Mouse (Mus musculus): Measurements from ENCODE around the gene Mzt1. TPM values are rescaled to one million over a fixed set of nuclear protein-coding genes. Genes with fewer than 3 reads are reported as not detected.
"Not testable (repeated sequence)": the region's sequence is repeated elsewhere in the genome, so short reads cannot be mapped to it uniquely, and the experiment has no call there.

The Mzt1 gene
- polyA plus RNA-seq, 1 experiment, result 3.2 TPM

DNA sequence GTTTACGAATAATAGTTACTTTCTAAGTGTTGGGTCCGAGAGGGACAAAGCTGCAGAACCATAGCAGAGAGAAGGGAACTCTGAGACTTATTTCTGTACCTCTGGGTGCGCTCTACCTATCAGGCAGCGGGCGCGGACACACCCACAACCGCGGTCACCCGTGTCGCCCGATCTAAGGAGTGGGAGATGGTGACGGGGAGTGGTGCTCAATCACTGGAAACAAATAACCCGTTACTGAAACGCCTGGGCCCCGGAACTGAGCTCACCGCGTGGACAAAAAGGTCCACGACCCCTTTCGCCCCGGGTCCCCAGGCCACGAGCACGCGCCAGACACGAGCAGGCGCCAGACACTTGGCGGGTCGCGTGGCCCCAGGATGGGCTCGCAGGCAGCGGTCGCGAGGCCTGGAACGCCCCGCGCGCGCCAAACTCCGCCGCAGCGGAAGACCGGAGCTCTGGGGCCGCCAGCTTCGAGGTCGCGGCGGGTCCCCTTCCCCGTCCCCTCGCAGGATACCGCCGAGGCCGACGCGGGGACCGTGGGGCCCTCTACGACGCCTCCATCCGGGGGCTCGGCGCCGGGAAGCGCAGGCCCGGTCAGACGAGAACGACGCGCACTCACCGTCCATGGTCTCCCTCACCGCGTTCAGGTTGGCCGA is 430 bp downstream of the Mzt1 start:
- H3K36me3 ChIP-seq (ENCODE audit: control insufficient read depth, insufficient read depth, low read length), result no peaks in the 10 kb centered on the region; the same call in 1 of the 2 replicates
- WGBS, result under 1% methylated on average over 69 of the region's 70 CpGs
- peaks cover 2% of the 10 kb centered on the region; the same call in 1 of the 2 replicates for H3K4me1 ChIP-seq (ENCODE audit: control insufficient read depth, insufficient read depth, insufficient read length, low read length)
- peak overlapping the region; percentile 66 for H3K27ac ChIP-seq (ENCODE audit: insufficient read depth, low read depth, low read length)
- TF ChIP-seq POLR2A (IDR thresholded peaks at IDR 0.05; ENCODE audit: low read depth, low read length), result no peak
- H3K4me3 ChIP-seq (ENCODE audit: low read depth, low read length), result peak overlapping the region; percentile 96
- no peaks in the 10 kb centered on the region for H3K27me3 ChIP-seq (ENCODE audit: control insufficient read depth, insufficient read depth, low read length)

DNA sequence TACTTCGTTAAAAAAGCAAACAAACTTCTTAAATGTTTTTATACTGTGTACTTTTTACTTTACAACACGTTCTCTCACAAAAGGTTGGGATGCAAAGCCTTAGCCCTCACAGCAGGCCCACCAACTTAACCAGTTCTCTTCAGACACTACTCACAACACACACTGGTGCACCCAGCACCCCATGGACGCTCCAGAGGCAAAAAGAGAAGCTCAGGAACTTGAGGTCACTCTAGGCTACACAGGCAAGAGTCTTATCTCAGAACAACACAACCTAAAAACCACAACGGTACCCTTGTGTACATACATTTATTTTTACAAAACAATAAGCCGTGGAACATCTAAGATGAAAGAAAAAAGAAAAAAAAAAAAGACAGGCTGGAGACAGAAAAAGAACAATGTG is 1.2 kb downstream of the Mzt1 start:
- 6% methylated on average over 5 of the region's 5 CpGs for WGBS
- no peaks in the 10 kb centered on the region for H3K27me3 ChIP-seq (ENCODE audit: control insufficient read depth, insufficient read depth, low read length)
- H3K36me3 ChIP-seq (ENCODE audit: control insufficient read depth, insufficient read depth, low read length), result peaks cover 1% of the 10 kb centered on the region; the same call in 1 of the 2 replicates
- peaks cover 2% of the 10 kb centered on the region; the same call in 1 of the 2 replicates for H3K4me1 ChIP-seq (ENCODE audit: control insufficient read depth, insufficient read depth, insufficient read length, low read length)
- no peak overlapping the region for H3K4me3 ChIP-seq (ENCODE audit: low read depth, low read length)
- TF ChIP-seq POLR2A (IDR thresholded peaks at IDR 0.05; ENCODE audit: low read depth, low read length), result no peak
- no peak for TF ChIP-seq CTCF (IDR thresholded peaks at IDR 0.05; ENCODE audit: extremely low read depth, insufficient read length, insufficient replicate concordance, low read depth, low read length)
- no peak overlapping the region for H3K27ac ChIP-seq (ENCODE audit: insufficient read depth, low read depth, low read length)

DNA sequence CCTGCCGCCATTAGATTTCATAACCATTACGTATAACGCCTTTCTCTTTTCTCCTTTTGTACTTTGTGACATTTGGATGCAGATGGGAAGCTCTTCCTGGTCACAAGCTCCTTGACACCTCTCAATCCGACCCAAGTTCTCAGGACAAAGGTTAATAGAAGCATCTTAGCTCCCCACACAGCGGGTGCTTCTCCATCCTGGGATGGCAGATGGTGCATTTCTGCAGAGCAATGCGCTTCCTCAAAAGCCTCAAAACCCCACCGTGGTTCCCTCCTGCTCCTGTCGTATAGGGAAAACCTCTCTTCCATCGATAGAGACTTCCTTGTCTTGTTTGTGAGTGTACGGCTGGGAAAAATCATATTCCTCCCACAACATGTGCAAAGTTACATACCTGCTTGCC is 1.8 kb downstream of the Mzt1 start:
- Histone ChIP-seq H3K27me3 (ENCODE audit: control insufficient read depth, insufficient read depth, low read length) (no peaks in the 10 kb centered on the region), H3K36me3 (ENCODE audit: control insufficient read depth, insufficient read depth, low read length) (peaks cover 1% of the 10 kb centered on the region; the same call in 1 of the 2 replicates), H3K4me1 (ENCODE audit: control insufficient read depth, insufficient read depth, insufficient read length, low read length) (peaks cover 2% of the 10 kb centered on the region; the same call in 1 of the 2 replicates), H3K27ac (ENCODE audit: insufficient read depth, low read depth, low read length) (no peak overlapping the region), H3K4me3 (ENCODE audit: low read depth, low read length) (no peak overlapping the region)
- no peak for TF ChIP-seq POLR2A (IDR thresholded peaks at IDR 0.05; ENCODE audit: low read depth, low read length)
- WGBS, result 43% methylated on average over 10 of the region's 10 CpGs

GRCm38 (mm10) chr14:99043499-99043898 is 2.4 kb downstream of the Mzt1 start:
- TF ChIP-seq POLR2A (IDR thresholded peaks at IDR 0.05; ENCODE audit: low read depth, low read length), result no peak
- Histone ChIP-seq H3K4me1 (ENCODE audit: control insufficient read depth, insufficient read depth, insufficient read length, low read length) (peaks cover 2% of the 10 kb centered on the region; the same call in 1 of the 2 replicates), H3K27ac (ENCODE audit: insufficient read depth, low read depth, low read length) (no peak overlapping the region), H3K4me3 (ENCODE audit: low read depth, low read length) (no peak overlapping the region), H3K36me3 (ENCODE audit: control insufficient read depth, insufficient read depth, low read length) (0 out of 2 replicates have a peak, but pooled peaks cover 1% of the 10 kb centered on the region), H3K27me3 (ENCODE audit: control insufficient read depth, insufficient read depth, low read length) (no peaks in the 10 kb centered on the region)
- 73% methylated on average over 1 of the region's 1 CpGs for WGBS

DNA sequence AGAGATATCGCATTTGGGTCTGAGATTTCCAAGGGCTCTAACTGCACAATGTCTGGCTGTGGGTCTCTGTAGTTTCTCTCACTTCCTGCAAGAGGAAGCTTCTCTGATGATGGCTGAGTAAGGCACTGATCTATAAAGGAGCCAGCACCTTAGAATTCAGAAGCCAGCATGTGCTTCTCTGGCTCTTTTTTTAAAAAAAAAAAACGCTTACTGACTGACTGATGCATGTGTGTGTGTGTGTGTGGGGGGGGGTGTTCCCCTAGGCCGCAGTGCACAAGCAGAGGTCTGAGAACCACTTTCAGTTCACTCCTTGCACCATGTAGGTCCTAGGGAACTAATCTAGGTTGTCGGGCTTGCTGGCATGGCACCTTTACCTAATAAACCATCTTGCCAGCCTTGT is 4.5 kb downstream of the Mzt1 start:
- Histone ChIP-seq H3K27me3 (ENCODE audit: control insufficient read depth, insufficient read depth, low read length) (no peaks in the 10 kb centered on the region), H3K27ac (ENCODE audit: insufficient read depth, low read depth, low read length) (no peak overlapping the region), H3K36me3 (ENCODE audit: control insufficient read depth, insufficient read depth, low read length) (0 out of 2 replicates have a peak, but pooled peaks cover 1% of the 10 kb centered on the region), H3K4me3 (ENCODE audit: low read depth, low read length) (no peak overlapping the region), H3K4me1 (ENCODE audit: control insufficient read depth, insufficient read depth, insufficient read length, low read length) (peaks cover 2% of the 10 kb centered on the region; the same call in 1 of the 2 replicates)
- 60% methylated on average over 4 of the region's 4 CpGs for WGBS
- TF ChIP-seq CTCF (IDR thresholded peaks at IDR 0.05; ENCODE audit: extremely low read depth, insufficient read length, insufficient replicate concordance, low read depth, low read length), result no peak

GRCm38 (mm10) chr14:99039308-99039707 is 6.6 kb downstream of the Mzt1 start:
- 79% methylated on average over 5 of the region's 5 CpGs for WGBS
- not testable (repeated sequence) for H3K27ac ChIP-seq (ENCODE audit: insufficient read depth, low read depth, low read length); H3K4me3 ChIP-seq (ENCODE audit: low read depth, low read length); H3K36me3 ChIP-seq (ENCODE audit: control insufficient read depth, insufficient read depth, low read length); H3K27me3 ChIP-seq (ENCODE audit: control insufficient read depth, insufficient read depth, low read length); H3K4me1 ChIP-seq (ENCODE audit: control insufficient read depth, insufficient read depth, insufficient read length, low read length)

- Histone ChIP-seq H3K27ac (ENCODE audit: insufficient read depth, low read depth, low read length) (no peak overlapping the region), H3K27me3 (ENCODE audit: control insufficient read depth, insufficient read depth, low read length) (no peaks in the 10 kb centered on the region), H3K4me3 (ENCODE audit: low read depth, low read length) (no peak overlapping the region), H3K36me3 (ENCODE audit: control insufficient read depth, insufficient read depth, low read length) (peaks cover 11% of the 10 kb centered on the region; the same call in 1 of the 2 replicates), H3K4me1 (ENCODE audit: control insufficient read depth, insufficient read depth, insufficient read length, low read length) (no peaks in the 10 kb centered on the region; the same call in 1 of the 2 replicates)
- no peak for TF ChIP-seq POLR2A (IDR thresholded peaks at IDR 0.05; ENCODE audit: low read depth, low read length)
- TF ChIP-seq CTCF (IDR thresholded peaks at IDR 0.05; ENCODE audit: extremely low read depth, insufficient read length, insufficient replicate concordance, low read depth, low read length), result no peak
- WGBS, result 77% methylated on average over 2 of the region's 2 CpGs
Observed at GRCm38 (mm10) chr14:99037703-99038102, 8.2 kb downstream of the Mzt1 start.

- H3K4me3 ChIP-seq (ENCODE audit: low read depth, low read length), result no peak overlapping the region
- no peaks in the 10 kb centered on the region for H3K4me1 ChIP-seq (ENCODE audit: control insufficient read depth, insufficient read depth, insufficient read length, low read length)
- TF ChIP-seq CTCF (IDR thresholded peaks at IDR 0.05; ENCODE audit: extremely low read depth, insufficient read length, insufficient replicate concordance, low read depth, low read length) (no peak), POLR2A (IDR thresholded peaks at IDR 0.05; ENCODE audit: low read depth, low read length) (no peak)
- H3K36me3 ChIP-seq (ENCODE audit: control insufficient read depth, insufficient read depth, low read length), result peaks cover 11% of the 10 kb centered on the region; the same call in 1 of the 2 replicates
- no peak overlapping the region for H3K27ac ChIP-seq (ENCODE audit: insufficient read depth, low read depth, low read length)
- WGBS, result 74% methylated on average over 4 of the region's 4 CpGs
- no peaks in the 10 kb centered on the region for H3K27me3 ChIP-seq (ENCODE audit: control insufficient read depth, insufficient read depth, low read length)
Observed at GRCm38 (mm10) chr14:99036039-99036438, 9.9 kb downstream of the Mzt1 start.

- H3K27me3 ChIP-seq (ENCODE audit: control insufficient read depth, insufficient read depth, low read length); H3K4me3 ChIP-seq (ENCODE audit: low read depth, low read length); H3K27ac ChIP-seq (ENCODE audit: insufficient read depth, low read depth, low read length); H3K36me3 ChIP-seq (ENCODE audit: control insufficient read depth, insufficient read depth, low read length); H3K4me1 ChIP-seq (ENCODE audit: control insufficient read depth, insufficient read depth, insufficient read length, low read length): not testable (repeated sequence)
- 94% methylated on average over 8 of the region's 8 CpGs for WGBS
Observed at GRCm38 (mm10) chr14:99034851-99035250, 11.1 kb downstream of the Mzt1 start.

Measured in small intestine, adult 2 months (tissue).